Mouse (Mus musculus) testis, adult 2 months (tissue): ENCODE results near the gene Ppip5k1.

ENCODE experiments used
- CTCF ChIP-seq: fragments of 200-500 bp; IDR thresholded peaks from 2 replicates; pipeline ENCODE4 v1.5.1; 2012; ENCODE audit warnings: low read depth, mild to moderate bottlenecking, inconsistent platforms, low read length, moderate library complexity; ENCODE audit not compliant: control insufficient read depth, insufficient read depth, insufficient replicate concordance
- POLR2A ChIP-seq: fragments of 200-500 bp; IDR thresholded peaks from 2 replicates; pipeline ENCODE4 v1.6.1; 2012; ENCODE audit warnings: low read depth, mild to moderate bottlenecking, inconsistent platforms, low read length, moderate library complexity; ENCODE audit not compliant: control insufficient read depth

GRCm38 (mm10) chr2:121363656-121364055, 8.5 kb upstream of the Ppip5k1 start:
- TF ChIP-seq CTCF (no peak), POLR2A (no peak)
